Mouse (Mus musculus) gastrocnemius, adult 8-10 months (tissue): ENCODE data around the gene Chchd2. TPM values are rescaled to one million over a fixed set of nuclear protein-coding genes. Genes with fewer than 3 reads are reported as not detected.
"Not testable (repeated sequence)": the region's sequence is repeated elsewhere in the genome, so short reads cannot be mapped to it uniquely, and the experiment has no call there.

Experiments
- DNase-seq, 2 experiments: peaks; one replicate each; pipeline ENCODE4 v3.0.0; 2022; ENCODE audit warnings: low spot score in 2 of 2
- total RNA-seq, 4 experiments: library from RNA; stranded (reverse); gene quantifications; 2 replicates each; pipeline ENCODE4 v1.2.4; 2022

Gene Chchd2
- 100 to 1,000 TPM; 640 to 672 (median 655) TPM for total RNA-seq

- peak; percentile 92 for DNase-seq
Observed at GRCm38 (mm10) chr5:129886911-129887636, at the start of gene Chchd2. Gene Chchd2 (minus strand): TSS chr5:129887470.

- no peak for DNase-seq
Observed at GRCm38 (mm10) chr5:129936941-129937340, 49.7 kb upstream of the Chchd2 start.

- DNase-seq = no peak
Observed at GRCm38 (mm10) chr5:129929924-129930855, 42.9 kb upstream of the Chchd2 start.

GRCm38 (mm10) chr5:129925933-129926332, 38.7 kb upstream of the Chchd2 start:
- no peak for DNase-seq

- DNase-seq = no peak
Observed at GRCm38 (mm10) chr5:129924820-129925452, 37.7 kb upstream of the Chchd2 start.

- no peak for DNase-seq
Observed at GRCm38 (mm10) chr5:129921972-129922371, 34.7 kb upstream of the Chchd2 start.

- no peak for DNase-seq
Observed at GRCm38 (mm10) chr5:129919320-129919719, 32.0 kb upstream of the Chchd2 start.

GRCm38 (mm10) chr5:129918752-129919151, 31.5 kb upstream of the Chchd2 start:
- DNase-seq = no peak

GRCm38 (mm10) chr5:129918065-129918651, 30.9 kb upstream of the Chchd2 start:
- no peak for DNase-seq

- not testable (repeated sequence) for DNase-seq
Observed at GRCm38 (mm10) chr5:129915491-129915890, 28.2 kb upstream of the Chchd2 start.

GRCm38 (mm10) chr5:129914024-129914423, 26.8 kb upstream of the Chchd2 start:
- DNase-seq = no peak

- no peak for DNase-seq
Observed at GRCm38 (mm10) chr5:129909591-129909990, 22.3 kb upstream of the Chchd2 start.

- no peak for DNase-seq
Observed at GRCm38 (mm10) chr5:129909147-129909546, 21.9 kb upstream of the Chchd2 start.

- peak; percentile 69 to 77 for DNase-seq
Observed at GRCm38 (mm10) chr5:129908242-129908965, 21.1 kb upstream of the Chchd2 start, which contains the start of gene Nupr1l. Gene Nupr1l (plus strand): TSS chr5:129908540.

- no peak for DNase-seq
Observed at GRCm38 (mm10) chr5:129907775-129908174, 20.5 kb upstream of the Chchd2 start.

- DNase-seq = no peak
Observed at GRCm38 (mm10) chr5:129898449-129898848, 11.2 kb upstream of the Chchd2 start, which contains the start of gene Phkg1. Gene Phkg1 (minus strand): TSS chr5:129898549.

GRCm38 (mm10) chr5:129895198-129896088, 8.2 kb upstream of the Chchd2 start, which contains the start of gene Zbed5:
Gene Zbed5 (plus strand): TSS chr5:129895723.
- DNase-seq = peak; percentile 71 to 81

GRCm38 (mm10) chr5:129890390-129890789, 3.1 kb upstream of the Chchd2 start:
- not testable (repeated sequence) for DNase-seq

- DNase-seq = no peak
Observed at GRCm38 (mm10) chr5:129886271-129886670, 999 bp downstream of the Chchd2 start.
